Mouse (Mus musculus) embryonic facial prominence, embryonic 12.5 days (tissue): ENCODE measurements around the gene Smarcb1. TPM values are rescaled to one million over a fixed set of nuclear protein-coding genes. Genes with fewer than 3 reads are reported as not detected.
A peak's percentile ranks its signal among the peaks of the same experiment; 100 is the strongest.

Source experiments
- ATAC-seq: fragments of 200-750 bp; cut with Nextera tagmentation; 2 replicates; pipeline ENCODE4 v1.8.0; 2017; ENCODE audit not compliant: insufficient number of reproducible peaks, insufficient read depth, low FRiP score, low TSS enrichment
- H3K27ac ChIP-seq: fragments of 300-500 bp; sonication (generic); 2 replicates; pipeline ENCODE4 v1.5.1; 2016; ENCODE audit warnings: mild to moderate bottlenecking
- H3K27me3 ChIP-seq: fragments of 300-500 bp; sonication (generic); 2 replicates; pipeline ENCODE4 v1.6.1; 2016; ENCODE audit warnings: mild to moderate bottlenecking, moderate library complexity
- H3K36me3 ChIP-seq: fragments of 300-500 bp; sonication (generic); 2 replicates; pipeline ENCODE4 v1.6.1; 2016; ENCODE audit warnings: mild to moderate bottlenecking
- H3K4me1 ChIP-seq: fragments of 300-500 bp; sonication (generic); 2 replicates; pipeline ENCODE4 v1.6.1; 2016
- H3K4me2 ChIP-seq: fragments of 300-500 bp; sonication (generic); replicated peaks from 2 replicates; pipeline ENCODE4 v1.6.1; 2016; ENCODE audit warnings: mild to moderate bottlenecking, moderate library complexity
- H3K4me3 ChIP-seq: fragments of 300-500 bp; sonication (generic); 2 replicates; pipeline ENCODE4 v1.5.1; 2016; ENCODE audit warnings: mild to moderate bottlenecking
- H3K9ac ChIP-seq: fragments of 300-500 bp; sonication (generic); 2 replicates; pipeline ENCODE4 v1.6.1; 2016; ENCODE audit warnings: mild to moderate bottlenecking, moderate library complexity
- H3K9me3 ChIP-seq: fragments of 300-500 bp; sonication (generic); 2 replicates; pipeline ENCODE4 v1.6.1; 2016; ENCODE audit warnings: mild to moderate bottlenecking, moderate library complexity
- WGBS: fragments of 180-500 bp; shearing (Covaris S2); methylation state at CpG from one replicate; pipeline ENCODE4 v1.1.7; 2016; 5-methylcytosine and 5-hydroxymethylcytosine counted together
- polyA plus RNA-seq: library from polyadenylated mRNA; unstranded; fragments of >200 nt; fragmentation: Nextera tagmentation; extraction: Ambion mirVana; gene quantifications from 2 replicates; pipeline ENCODE4 v1.2.1, GENCODE M21; 2016

Smarcb1 gene
- polyA plus RNA-seq, 1 experiment from 2014 or later, result 269 TPM

DNA sequence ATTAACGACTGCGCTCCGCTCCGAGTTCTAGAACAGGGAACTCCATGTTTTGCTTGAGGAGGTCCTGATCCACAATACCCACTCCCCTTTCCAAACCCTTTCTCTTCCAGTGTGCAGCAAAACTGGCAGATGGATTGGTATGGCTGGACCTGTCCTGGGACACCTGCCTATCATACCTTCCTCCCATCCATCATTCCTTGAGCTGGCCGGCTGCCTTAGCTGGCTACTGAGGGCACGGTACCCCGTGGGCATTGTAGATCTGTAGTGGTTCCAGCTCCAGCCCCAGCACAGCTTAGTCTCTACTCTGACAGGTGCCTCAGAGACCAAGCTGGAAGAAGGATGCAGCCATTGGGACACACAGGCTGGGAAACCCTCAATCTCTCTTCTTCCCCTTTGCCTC, 9.9 kb upstream of the Smarcb1 start:
- peak overlapping the region; percentile 80; the same call in 1 of the 2 replicates for H3K27ac ChIP-seq
- peak overlapping the region; percentile 66 for H3K4me3 ChIP-seq
- peaks cover 21% of the 10 kb centered on the region for H3K36me3 ChIP-seq
- H3K27me3 ChIP-seq, result peaks cover 20% of the 10 kb centered on the region
- no peaks in the 10 kb centered on the region for H3K9me3 ChIP-seq
- H3K4me1 ChIP-seq, result peaks cover 38% of the 10 kb centered on the region
- peak overlapping the region; percentile 83 for H3K4me2 ChIP-seq
- H3K9ac ChIP-seq, result peak overlapping the region; percentile 94
- ATAC-seq, result no peak
- WGBS, result 19% methylated on average over 7 of the region's 7 CpGs

DNA sequence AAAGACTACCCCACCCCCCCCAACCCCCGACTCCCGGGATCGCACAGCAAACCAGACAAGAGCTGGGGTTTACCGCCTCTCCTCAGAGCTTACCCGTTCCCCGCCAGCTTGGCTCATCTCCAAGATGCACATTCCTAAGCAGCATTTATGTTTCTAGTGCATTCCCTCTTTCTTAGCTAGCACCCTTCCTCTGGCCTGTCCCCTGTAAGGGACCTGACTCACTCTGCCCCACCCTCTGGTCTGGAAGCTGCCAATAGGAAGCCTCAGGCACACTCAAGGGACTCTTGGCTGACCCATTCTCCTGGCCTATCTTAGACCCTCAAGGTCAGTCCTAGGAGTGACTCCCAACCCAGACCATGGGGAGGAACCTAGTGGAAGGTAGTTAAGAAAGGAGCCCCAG, 8.9 kb upstream of the Smarcb1 start:
- H3K4me2 ChIP-seq, result peak overlapping the region; percentile 83
- H3K27ac ChIP-seq, result peak overlapping the region; percentile 50; the same call in 1 of the 2 replicates
- H3K9ac ChIP-seq, result no peak overlapping the region; the same call in 1 of the 2 replicates
- ATAC-seq, result no peak
- H3K4me1 ChIP-seq, result peaks cover 30% of the 10 kb centered on the region
- peaks cover 31% of the 10 kb centered on the region for H3K36me3 ChIP-seq
- H3K4me3 ChIP-seq, result peak overlapping the region; percentile 66; the same call in 1 of the 2 replicates
- H3K9me3 ChIP-seq, result no peaks in the 10 kb centered on the region
- peaks cover 10% of the 10 kb centered on the region; the same call in 1 of the 2 replicates for H3K27me3 ChIP-seq
- 13% methylated on average over 6 of the region's 6 CpGs for WGBS

DNA sequence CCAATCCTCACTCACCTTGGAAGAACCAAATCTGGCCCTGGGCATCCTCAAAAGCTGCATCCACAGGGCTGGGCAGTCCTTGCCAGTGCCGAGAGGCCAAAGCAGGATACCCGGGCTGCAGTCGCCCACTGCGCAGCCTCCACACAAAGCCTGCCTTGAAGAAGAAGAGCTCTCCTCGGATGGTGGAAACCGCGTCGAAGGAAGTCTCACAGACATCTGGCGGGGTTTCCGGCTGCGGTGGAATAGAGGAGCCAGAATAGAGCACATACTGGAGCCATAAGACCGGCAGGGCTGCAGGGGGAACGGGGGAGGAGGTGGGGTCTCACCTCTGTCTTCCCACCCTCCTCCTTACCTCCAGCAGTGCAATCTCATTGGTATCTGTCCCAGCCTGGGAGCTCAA, 5.0 kb upstream of the Smarcb1 start:
- peaks cover 27% of the 10 kb centered on the region for H3K4me1 ChIP-seq
- no peak overlapping the region for H3K27ac ChIP-seq
- H3K36me3 ChIP-seq, result peaks cover 45% of the 10 kb centered on the region
- H3K4me2 ChIP-seq, result no peak overlapping the region
- H3K4me3 ChIP-seq, result no peak overlapping the region
- no peak for ATAC-seq
- 69% methylated on average over 13 of the region's 13 CpGs for WGBS
- H3K9ac ChIP-seq, result no peak overlapping the region
- no peaks in the 10 kb centered on the region for H3K9me3 ChIP-seq
- H3K27me3 ChIP-seq, result peaks cover 5% of the 10 kb centered on the region; the same call in 1 of the 2 replicates

DNA sequence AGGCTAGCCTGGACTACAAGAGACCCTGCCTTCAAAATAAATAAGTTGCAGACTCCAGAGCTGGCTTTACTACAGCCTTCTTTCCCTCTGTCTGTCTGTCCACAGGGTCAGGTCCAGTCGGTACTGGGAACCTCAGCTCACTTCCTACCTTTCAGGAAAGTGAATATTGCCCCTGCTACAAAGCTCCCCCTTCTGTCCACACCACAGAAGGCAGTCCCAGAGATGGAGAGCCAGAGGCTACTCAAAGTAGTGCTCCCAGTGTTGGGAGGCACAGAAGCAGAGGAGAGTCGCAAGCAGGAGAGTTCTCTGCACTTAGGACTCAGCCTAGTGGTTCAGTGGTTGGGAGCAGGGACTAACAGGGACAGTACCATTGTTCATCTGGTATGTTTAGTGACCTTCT, 2.9 kb upstream of the Smarcb1 start:
- peaks cover 25% of the 10 kb centered on the region for H3K4me1 ChIP-seq
- no peaks in the 10 kb centered on the region for H3K27me3 ChIP-seq
- ATAC-seq, result no peak
- H3K27ac ChIP-seq, result no peak overlapping the region
- no peaks in the 10 kb centered on the region for H3K9me3 ChIP-seq
- H3K36me3 ChIP-seq, result peaks cover 45% of the 10 kb centered on the region
- H3K9ac ChIP-seq, result no peak overlapping the region
- no peak overlapping the region for H3K4me3 ChIP-seq
- 59% methylated on average over 2 of the region's 2 CpGs for WGBS
- no peak overlapping the region for H3K4me2 ChIP-seq

GRCm38 (mm10) chr10:75921726-75922560, 526 bp upstream of the Smarcb1 start:
- 4% methylated on average over 22 of the region's 22 CpGs for WGBS
- Histone ChIP-seq H3K9ac (peak overlapping the region; percentile 94), H3K4me2 (peak overlapping the region; percentile 84), H3K36me3 (peaks cover 44% of the 10 kb centered on the region), H3K4me3 (peak overlapping the region; percentile 84), H3K9me3 (no peaks in the 10 kb centered on the region), H3K4me1 (peaks cover 47% of the 10 kb centered on the region), H3K27ac (peak overlapping the region; percentile 95), H3K27me3 (no peaks in the 10 kb centered on the region)
- peak; percentile 37 for ATAC-seq

DNA sequence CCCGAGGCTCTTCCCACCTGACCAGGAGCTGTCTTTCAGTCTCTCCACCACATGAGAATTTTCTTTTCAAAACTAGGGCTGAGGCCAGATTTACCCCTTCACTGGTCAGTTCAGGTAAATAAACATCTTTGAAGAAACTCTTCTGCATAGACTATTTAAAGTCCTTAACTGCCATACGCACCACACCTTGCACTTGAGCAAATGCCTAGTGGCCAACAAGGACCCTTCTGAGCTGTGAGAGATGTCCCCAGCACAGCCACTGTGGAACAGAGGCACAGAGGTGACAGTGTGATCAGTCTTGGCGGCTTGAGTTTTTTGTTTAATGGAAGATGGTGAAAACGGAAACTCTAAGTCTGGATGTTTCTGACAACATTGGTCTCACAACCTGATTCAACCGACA, 2.4 kb downstream of the Smarcb1 start:
- H3K4me1 ChIP-seq, result peaks cover 57% of the 10 kb centered on the region
- 87% methylated on average over 5 of the region's 5 CpGs for WGBS
- H3K27ac ChIP-seq, result no peak overlapping the region
- H3K4me2 ChIP-seq, result no peak overlapping the region
- H3K27me3 ChIP-seq, result no peaks in the 10 kb centered on the region
- H3K9me3 ChIP-seq, result no peaks in the 10 kb centered on the region
- no peak for ATAC-seq
- H3K36me3 ChIP-seq, result peaks cover 45% of the 10 kb centered on the region
- no peak overlapping the region for H3K4me3 ChIP-seq
- no peak overlapping the region for H3K9ac ChIP-seq

DNA sequence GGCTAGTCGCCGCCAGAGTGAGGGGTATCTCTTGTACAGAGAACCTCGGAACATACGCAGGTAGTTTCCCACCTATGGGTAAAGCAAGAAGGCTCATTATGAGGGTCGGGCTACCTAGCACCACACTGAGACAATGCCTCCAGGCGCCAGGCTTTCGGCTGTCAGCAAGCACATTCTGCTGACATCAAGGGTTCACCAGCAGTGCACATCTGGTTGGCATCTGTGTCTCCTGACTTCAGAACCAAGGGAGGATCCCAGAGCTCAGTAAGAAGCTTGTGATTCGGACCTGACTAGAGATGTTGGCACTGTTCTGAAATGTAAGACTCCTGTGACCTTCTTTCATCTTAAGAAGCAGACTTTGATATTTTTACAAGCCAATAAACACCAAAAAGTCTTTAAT, 4.6 kb downstream of the Smarcb1 start:
- H3K9me3 ChIP-seq, result no peaks in the 10 kb centered on the region
- H3K4me3 ChIP-seq, result no peak overlapping the region
- no peak overlapping the region for H3K27ac ChIP-seq
- ATAC-seq, result no peak
- H3K36me3 ChIP-seq, result peaks cover 50% of the 10 kb centered on the region
- WGBS, result 59% methylated on average over 8 of the region's 8 CpGs
- peaks cover 46% of the 10 kb centered on the region for H3K4me1 ChIP-seq
- H3K9ac ChIP-seq, result no peak overlapping the region
- no peak overlapping the region for H3K4me2 ChIP-seq
- H3K27me3 ChIP-seq, result no peaks in the 10 kb centered on the region

DNA sequence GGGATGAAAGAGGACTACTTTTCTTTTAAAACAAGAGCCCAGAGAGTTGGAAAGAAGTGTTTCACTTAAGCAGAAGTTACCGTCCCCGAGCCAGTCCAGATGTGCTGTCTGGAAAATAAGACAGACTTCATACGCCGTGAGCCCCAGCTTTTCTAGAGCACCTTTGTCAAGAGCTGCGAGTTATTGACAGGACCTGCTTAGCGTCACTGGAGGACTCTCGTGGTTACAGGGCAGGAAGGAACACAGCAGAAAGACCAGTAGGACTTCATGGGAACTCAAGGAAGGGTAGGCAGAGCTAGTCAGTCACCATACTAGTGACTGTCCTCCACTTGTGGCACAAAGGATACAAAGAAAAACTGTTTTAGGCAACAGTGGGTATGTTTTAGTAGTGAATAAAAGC, 5.9 kb downstream of the Smarcb1 start:
- H3K27me3 ChIP-seq, result no peaks in the 10 kb centered on the region
- peaks cover 63% of the 10 kb centered on the region for H3K36me3 ChIP-seq
- 77% methylated on average over 7 of the region's 7 CpGs for WGBS
- no peaks in the 10 kb centered on the region for H3K9me3 ChIP-seq
- no peak overlapping the region for H3K9ac ChIP-seq
- H3K27ac ChIP-seq, result no peak overlapping the region
- H3K4me3 ChIP-seq, result no peak overlapping the region
- peaks cover 43% of the 10 kb centered on the region for H3K4me1 ChIP-seq
- no peak overlapping the region for H3K4me2 ChIP-seq
- ATAC-seq, result no peak

DNA sequence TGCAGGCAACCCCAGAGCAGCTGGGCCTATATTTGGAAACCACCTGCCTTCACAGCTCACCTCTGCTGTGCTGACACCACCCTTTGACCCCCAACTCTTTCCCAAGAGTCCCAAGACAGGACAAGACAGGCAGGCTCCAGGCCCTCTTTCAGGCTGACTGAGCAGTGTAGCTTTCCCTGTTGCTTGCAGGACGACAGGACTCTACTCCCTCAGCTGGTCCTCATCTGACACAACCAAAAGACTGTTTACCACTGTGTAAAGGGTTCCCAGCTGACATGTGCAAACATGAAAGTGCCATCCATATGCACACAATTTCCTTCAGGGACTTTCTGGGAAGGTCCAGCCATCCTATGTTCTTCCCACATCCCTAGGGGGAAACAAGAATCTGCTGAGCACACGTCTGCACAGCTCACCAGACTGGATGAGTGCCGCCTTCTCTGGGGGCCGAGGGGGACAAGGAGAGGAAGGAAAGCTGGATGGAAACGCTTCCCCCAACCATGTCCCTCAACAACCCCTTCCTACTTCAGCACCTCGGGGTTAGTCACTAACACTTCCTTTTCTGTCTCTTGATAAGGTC, 8.3 kb downstream of the Smarcb1 start:
- peaks cover 20% of the 10 kb centered on the region for H3K4me1 ChIP-seq
- no peak for ATAC-seq
- H3K27me3 ChIP-seq, result no peaks in the 10 kb centered on the region
- H3K27ac ChIP-seq, result peak overlapping the region; percentile 46; the same call in 1 of the 2 replicates
- H3K9me3 ChIP-seq, result no peaks in the 10 kb centered on the region
- no peak overlapping the region for H3K9ac ChIP-seq
- H3K4me2 ChIP-seq, result no peak overlapping the region
- peaks cover 69% of the 10 kb centered on the region for H3K36me3 ChIP-seq
- WGBS, result 58% methylated on average over 6 of the region's 6 CpGs
- H3K4me3 ChIP-seq, result no peak overlapping the region

- H3K4me2 ChIP-seq, result no peak overlapping the region
- no peak overlapping the region for H3K4me3 ChIP-seq
- H3K9me3 ChIP-seq, result no peaks in the 10 kb centered on the region
- H3K4me1 ChIP-seq, result no peaks in the 10 kb centered on the region
- 79% methylated on average over 2 of the region's 2 CpGs for WGBS
- no peak overlapping the region for H3K9ac ChIP-seq
- H3K27me3 ChIP-seq, result no peaks in the 10 kb centered on the region
- H3K36me3 ChIP-seq, result peaks cover 78% of the 10 kb centered on the region
- H3K27ac ChIP-seq, result no peak overlapping the region
- no peak for ATAC-seq
Measured at GRCm38 (mm10) chr10:75910698-75911097, 10.7 kb downstream of the Smarcb1 start.

GRCm38 (mm10) chr10:75906882-75907281, 14.5 kb downstream of the Smarcb1 start:
- Histone ChIP-seq H3K4me3 (no peak overlapping the region), H3K9ac (no peak overlapping the region), H3K36me3 (peaks cover 91% of the 10 kb centered on the region), H3K27ac (no peak overlapping the region), H3K4me1 (no peaks in the 10 kb centered on the region), H3K4me2 (no peak overlapping the region), H3K9me3 (no peaks in the 10 kb centered on the region), H3K27me3 (no peaks in the 10 kb centered on the region)
- 88% methylated on average over 4 of the region's 4 CpGs for WGBS
- ATAC-seq, result no peak

GRCm38 (mm10) chr10:75904391-75904790, 17.0 kb downstream of the Smarcb1 start:
- peaks cover 90% of the 10 kb centered on the region for H3K36me3 ChIP-seq
- H3K4me3 ChIP-seq, result no peak overlapping the region
- H3K27ac ChIP-seq, result no peak overlapping the region
- H3K4me2 ChIP-seq, result no peak overlapping the region
- no peaks in the 10 kb centered on the region for H3K4me1 ChIP-seq
- WGBS, result 88% methylated on average over 5 of the region's 5 CpGs
- H3K9me3 ChIP-seq, result no peaks in the 10 kb centered on the region
- ATAC-seq, result no peak
- H3K9ac ChIP-seq, result no peak overlapping the region
- no peaks in the 10 kb centered on the region for H3K27me3 ChIP-seq
